Mouse (Mus musculus): Measurements from ENCODE around the gene Cdh15. TPM values are rescaled to one million over a fixed set of nuclear protein-coding genes. Genes with fewer than 3 reads are reported as not detected.
A peak's percentile ranks its signal among the peaks of the same experiment; 100 is the strongest.

The Cdh15 gene
- polyA plus RNA-seq, 1 experiment from 2014 or later, result 0.49 TPM

- Histone ChIP-seq H3K4me3 (replicated peaks) (no peak overlapping the region), H3K9ac (no peak overlapping the region), H3K4me2 (replicated peaks) (no peak overlapping the region), H3K9me3 (no peaks in the 10 kb centered on the region), H3K27ac (no peak overlapping the region), H3K4me1 (replicated peaks) (no peaks in the 10 kb centered on the region), H3K27me3 (replicated peaks) (no peaks in the 10 kb centered on the region), H3K36me3 (0 out of 2 replicates have a peak, but pooled peaks cover 3% of the 10 kb centered on the region)
- no peak for ATAC-seq
- 53% methylated on average over 11 of the region's 11 CpGs for WGBS
These were observed 28.0 kb upstream of the Cdh15 start for GRCm38 (mm10) chr8:122819776-122820175.

- H3K9ac ChIP-seq, result no peak overlapping the region
- WGBS, result 51% methylated on average over 5 of the region's 5 CpGs
- H3K36me3 ChIP-seq, result no peaks in the 10 kb centered on the region
- no peaks in the 10 kb centered on the region for H3K9me3 ChIP-seq
- no peak overlapping the region for H3K4me3 ChIP-seq (replicated peaks)
- no peak for ATAC-seq
- H3K27ac ChIP-seq, result no peak overlapping the region
- no peak overlapping the region for H3K4me2 ChIP-seq (replicated peaks)
- no peaks in the 10 kb centered on the region for H3K27me3 ChIP-seq (replicated peaks)
- H3K4me1 ChIP-seq (replicated peaks), result no peaks in the 10 kb centered on the region
These were observed 23.2 kb upstream of the Cdh15 start for GRCm38 (mm10) chr8:122824571-122824970.

GRCm38 (mm10) chr8:122824986-122825385 is 22.8 kb upstream of the Cdh15 start:
- Histone ChIP-seq H3K36me3 (no peaks in the 10 kb centered on the region), H3K27me3 (replicated peaks) (no peaks in the 10 kb centered on the region), H3K9ac (no peak overlapping the region), H3K4me1 (replicated peaks) (no peaks in the 10 kb centered on the region), H3K27ac (no peak overlapping the region), H3K4me3 (replicated peaks) (no peak overlapping the region), H3K9me3 (no peaks in the 10 kb centered on the region), H3K4me2 (replicated peaks) (no peak overlapping the region)
- 82% methylated on average over 9 of the region's 9 CpGs for WGBS
- ATAC-seq, result no peak

DNA sequence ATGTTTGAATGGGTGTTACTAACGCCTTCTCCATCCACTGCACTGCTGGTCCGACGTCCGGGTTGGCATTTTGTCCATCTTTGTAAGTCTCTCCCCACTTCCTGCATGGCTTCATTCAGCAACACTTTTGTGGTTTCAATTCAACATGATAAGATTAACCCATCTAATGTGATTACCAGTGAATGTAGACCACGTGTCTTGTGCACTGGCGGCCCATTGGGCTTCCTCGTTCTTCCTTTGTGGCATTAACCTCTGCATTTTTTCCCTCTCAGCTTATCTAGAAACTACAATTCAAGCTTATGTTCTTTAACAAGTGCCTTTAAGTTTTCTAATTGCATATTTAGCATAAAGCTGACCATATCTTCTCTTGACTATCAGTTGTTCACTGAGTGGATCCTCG is 22.4 kb upstream of the Cdh15 start:
- Histone ChIP-seq H3K4me1 (replicated peaks) (no peaks in the 10 kb centered on the region), H3K27ac (no peak overlapping the region), H3K4me2 (replicated peaks) (no peak overlapping the region), H3K27me3 (replicated peaks) (no peaks in the 10 kb centered on the region), H3K36me3 (no peaks in the 10 kb centered on the region), H3K9ac (no peak overlapping the region), H3K4me3 (replicated peaks) (no peak overlapping the region), H3K9me3 (no peaks in the 10 kb centered on the region)
- no peak for ATAC-seq
- WGBS, result 77% methylated on average over 8 of the region's 8 CpGs

DNA sequence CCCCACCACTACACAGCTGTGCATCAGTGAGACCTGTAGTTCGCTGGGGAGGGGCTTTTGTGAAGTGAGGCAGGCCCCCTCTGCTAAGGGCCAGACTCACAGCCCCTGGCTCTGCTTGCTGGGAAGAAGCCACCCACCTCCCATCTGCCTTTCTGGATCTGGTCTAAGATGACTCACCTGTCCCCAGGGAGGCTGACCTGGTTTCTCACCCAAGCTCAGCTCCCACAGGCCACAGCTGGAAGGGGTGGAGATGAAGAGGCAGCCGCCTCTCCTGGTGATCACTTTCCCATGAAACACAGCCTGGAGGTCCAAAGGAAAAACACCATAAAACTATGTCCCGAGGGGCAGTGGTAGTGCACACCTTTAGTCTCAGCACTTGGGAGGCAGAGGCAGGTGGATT is 18.4 kb upstream of the Cdh15 start:
- H3K9ac ChIP-seq, result no peak overlapping the region
- H3K36me3 ChIP-seq, result no peaks in the 10 kb centered on the region
- H3K9me3 ChIP-seq, result no peaks in the 10 kb centered on the region
- H3K4me3 ChIP-seq (replicated peaks), result no peak overlapping the region
- no peaks in the 10 kb centered on the region for H3K27me3 ChIP-seq (replicated peaks)
- no peak overlapping the region for H3K4me2 ChIP-seq (replicated peaks)
- WGBS, result 66% methylated on average over 3 of the region's 3 CpGs
- H3K27ac ChIP-seq, result no peak overlapping the region
- no peak for ATAC-seq
- H3K4me1 ChIP-seq (replicated peaks), result no peaks in the 10 kb centered on the region

- 40% methylated on average over 8 of the region's 8 CpGs for WGBS
- ATAC-seq, result peak; percentile 78
- no peak overlapping the region for H3K4me3 ChIP-seq (replicated peaks)
These were observed 17.3 kb upstream of the Cdh15 start for GRCm38 (mm10) chr8:122830349-122831061.

GRCm38 (mm10) chr8:122834416-122834815 is 13.3 kb upstream of the Cdh15 start:
- Histone ChIP-seq H3K4me1 (replicated peaks) (no peaks in the 10 kb centered on the region), H3K27me3 (replicated peaks) (no peaks in the 10 kb centered on the region), H3K4me2 (replicated peaks) (no peak overlapping the region), H3K4me3 (replicated peaks) (no peak overlapping the region), H3K36me3 (no peaks in the 10 kb centered on the region), H3K27ac (no peak overlapping the region), H3K9me3 (no peaks in the 10 kb centered on the region), H3K9ac (no peak overlapping the region)
- no peak for ATAC-seq
- WGBS, result 87% methylated on average over 8 of the region's 8 CpGs

More at GRCm38 (mm10) chr8:122830349-122831061, 17.3 kb upstream of the Cdh15 start:
- Histone ChIP-seq H3K36me3 (no peaks in the 10 kb centered on the region), H3K4me2 (replicated peaks) (no peak overlapping the region), H3K9me3 (no peaks in the 10 kb centered on the region), H3K4me1 (replicated peaks) (no peaks in the 10 kb centered on the region), H3K27ac (no peak overlapping the region), H3K9ac (no peak overlapping the region), H3K27me3 (replicated peaks) (no peaks in the 10 kb centered on the region)

DNA sequence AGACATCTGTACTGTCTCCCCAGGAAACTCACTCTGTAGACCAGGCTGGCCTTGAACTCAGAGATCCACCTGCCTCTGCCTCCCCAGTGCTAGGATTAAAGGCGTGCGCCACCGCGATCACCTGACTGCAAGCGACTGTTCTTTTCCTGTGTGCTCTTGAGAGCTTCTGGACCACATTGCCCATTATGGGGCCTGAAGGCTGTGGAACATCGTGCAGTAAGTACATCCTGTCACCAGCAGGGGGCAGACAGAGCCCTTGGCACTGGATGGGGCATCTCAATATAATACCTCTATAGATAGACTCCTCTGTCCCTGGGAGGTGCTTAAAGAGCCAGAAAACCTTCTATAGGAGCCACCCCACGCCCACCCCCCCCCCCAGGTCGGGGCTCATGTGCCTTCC is 12.8 kb upstream of the Cdh15 start:
- H3K27ac ChIP-seq, result no peak overlapping the region
- no peaks in the 10 kb centered on the region for H3K9me3 ChIP-seq
- H3K9ac ChIP-seq, result no peak overlapping the region
- H3K4me3 ChIP-seq (replicated peaks), result no peak overlapping the region
- H3K36me3 ChIP-seq, result no peaks in the 10 kb centered on the region
- H3K27me3 ChIP-seq (replicated peaks), result no peaks in the 10 kb centered on the region
- no peak overlapping the region for H3K4me2 ChIP-seq (replicated peaks)
- 33% methylated on average over 8 of the region's 8 CpGs for WGBS
- H3K4me1 ChIP-seq (replicated peaks), result no peaks in the 10 kb centered on the region
- ATAC-seq, result peak; percentile 65

DNA sequence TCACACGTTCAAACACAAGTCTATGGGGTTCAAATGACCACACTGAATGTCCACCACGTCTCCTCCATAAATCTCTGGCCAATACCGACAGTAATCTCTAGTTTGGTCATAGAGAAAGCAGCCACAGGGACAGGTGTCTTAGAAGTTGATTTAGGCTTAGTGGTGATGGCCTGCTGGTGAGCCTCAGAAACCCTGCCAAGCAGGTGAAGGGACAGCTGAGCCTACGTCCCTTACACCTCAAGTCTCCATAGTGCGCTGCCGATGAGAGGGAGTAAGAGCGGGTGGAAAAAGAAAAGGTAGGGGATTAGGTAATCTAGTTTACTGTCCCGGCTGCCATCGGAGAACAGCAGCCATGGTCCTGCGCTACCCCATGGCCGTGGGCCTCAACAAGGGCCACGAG is 11.6 kb upstream of the Cdh15 start:
- Histone ChIP-seq H3K4me1 (replicated peaks) (no peaks in the 10 kb centered on the region), H3K9me3 (no peaks in the 10 kb centered on the region), H3K9ac (no peak overlapping the region), H3K27ac (no peak overlapping the region), H3K4me2 (replicated peaks) (no peak overlapping the region), H3K27me3 (replicated peaks) (no peaks in the 10 kb centered on the region), H3K36me3 (no peaks in the 10 kb centered on the region), H3K4me3 (replicated peaks) (no peak overlapping the region)
- WGBS, result 84% methylated on average over 12 of the region's 12 CpGs
- no peak for ATAC-seq

DNA sequence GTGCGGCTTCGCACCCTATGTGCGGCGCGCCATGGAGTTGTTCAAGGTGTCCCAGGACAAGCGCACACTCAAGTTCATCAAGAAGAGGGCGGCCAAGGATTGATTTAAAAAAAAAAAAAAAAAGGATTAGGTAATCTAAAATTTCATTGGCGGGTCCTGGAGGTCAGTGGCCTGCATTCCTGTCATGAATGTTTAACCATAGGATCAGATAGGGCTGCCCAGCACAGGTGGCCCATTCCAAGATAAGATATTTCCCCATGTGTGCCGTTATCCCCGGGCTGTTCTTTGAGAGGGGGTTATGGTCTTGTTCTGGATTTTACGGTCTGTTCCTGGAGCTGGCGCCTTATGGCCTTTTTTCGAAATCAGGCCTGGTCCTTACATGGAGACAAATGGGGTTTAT is 11.1 kb upstream of the Cdh15 start:
- H3K27me3 ChIP-seq (replicated peaks), result no peaks in the 10 kb centered on the region
- H3K27ac ChIP-seq, result no peak overlapping the region
- peak; percentile 49; the same call in 1 of the 2 replicates for ATAC-seq
- H3K36me3 ChIP-seq, result no peaks in the 10 kb centered on the region
- H3K4me2 ChIP-seq (replicated peaks), result no peak overlapping the region
- no peak overlapping the region for H3K9ac ChIP-seq
- H3K9me3 ChIP-seq, result no peaks in the 10 kb centered on the region
- 78% methylated on average over 13 of the region's 13 CpGs for WGBS
- H3K4me3 ChIP-seq (replicated peaks), result no peak overlapping the region
- H3K4me1 ChIP-seq (replicated peaks), result no peaks in the 10 kb centered on the region

DNA sequence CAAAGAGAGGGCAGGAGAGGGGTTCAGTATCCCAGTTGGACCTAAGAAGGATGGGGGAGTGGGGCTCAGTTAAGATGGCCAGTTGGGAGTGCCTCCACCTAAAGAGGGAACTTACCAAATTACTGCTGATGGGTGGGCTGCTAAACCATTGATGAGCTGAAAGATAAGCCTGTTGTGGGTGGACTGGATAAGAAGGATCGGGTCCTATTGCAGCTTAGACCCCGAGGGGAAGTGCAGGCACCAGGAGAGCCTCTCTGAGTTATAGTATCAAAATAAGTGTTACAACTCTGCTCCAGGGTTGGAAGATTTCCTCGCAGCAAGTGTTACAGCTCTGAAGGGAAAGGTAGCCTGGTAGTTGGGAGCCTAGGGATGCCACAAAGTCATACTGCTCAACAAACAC is 3.6 kb upstream of the Cdh15 start:
- Histone ChIP-seq H3K4me2 (replicated peaks) (no peak overlapping the region), H3K9me3 (no peaks in the 10 kb centered on the region), H3K4me1 (replicated peaks) (peaks cover 8% of the 10 kb centered on the region), H3K4me3 (replicated peaks) (no peak overlapping the region), H3K9ac (no peak overlapping the region), H3K27me3 (replicated peaks) (no peaks in the 10 kb centered on the region), H3K36me3 (no peaks in the 10 kb centered on the region), H3K27ac (no peak overlapping the region)
- 75% methylated on average over 3 of the region's 3 CpGs for WGBS
- no peak for ATAC-seq

DNA sequence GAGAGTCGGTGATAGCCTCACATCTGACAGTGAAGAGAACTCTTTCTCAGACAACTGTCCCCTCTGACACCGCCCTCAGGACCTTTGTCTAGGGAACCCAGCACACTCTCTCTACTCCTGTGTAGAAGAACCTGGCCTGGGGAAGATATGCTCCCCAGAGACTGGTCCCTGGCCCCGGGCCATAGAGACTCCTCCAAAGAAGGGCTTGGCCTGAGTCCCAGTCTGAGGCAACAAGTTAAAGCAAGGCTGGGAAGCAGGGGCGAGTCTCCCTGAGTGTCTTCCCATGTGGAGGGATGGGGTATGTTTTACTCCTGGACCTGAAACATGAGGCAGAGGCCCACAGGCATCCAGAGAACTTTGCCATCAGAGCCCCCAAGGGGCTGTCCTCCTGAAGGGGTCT is 2.1 kb upstream of the Cdh15 start:
- no peak overlapping the region for H3K4me3 ChIP-seq (replicated peaks)
- peaks cover 8% of the 10 kb centered on the region for H3K4me1 ChIP-seq (replicated peaks)
- H3K9ac ChIP-seq, result no peak overlapping the region
- H3K9me3 ChIP-seq, result no peaks in the 10 kb centered on the region
- WGBS, result 65% methylated on average over 4 of the region's 4 CpGs
- no peaks in the 10 kb centered on the region for H3K27me3 ChIP-seq (replicated peaks)
- H3K36me3 ChIP-seq, result no peaks in the 10 kb centered on the region
- H3K4me2 ChIP-seq (replicated peaks), result no peak overlapping the region
- H3K27ac ChIP-seq, result no peak overlapping the region
- 0 out of 2 replicates have a peak, but pooled peaks have one; percentile 11 for ATAC-seq

GRCm38 (mm10) chr8:122849152-122849910 is 1.6 kb downstream of the Cdh15 start:
- H3K27me3 ChIP-seq (replicated peaks), result no peaks in the 10 kb centered on the region
- 68% methylated on average over 10 of the region's 11 CpGs for WGBS
- H3K9ac ChIP-seq, result no peak overlapping the region
- no peak for ATAC-seq
- no peaks in the 10 kb centered on the region for H3K9me3 ChIP-seq
- H3K4me2 ChIP-seq (replicated peaks), result no peak overlapping the region
- no peak overlapping the region for H3K4me3 ChIP-seq (replicated peaks)
- no peak overlapping the region for H3K27ac ChIP-seq
- H3K4me1 ChIP-seq (replicated peaks), result peaks cover 16% of the 10 kb centered on the region
- no peaks in the 10 kb centered on the region for H3K36me3 ChIP-seq

Measured in intestine, embryonic 15.5 days (tissue).